Mouse (Mus musculus) small intestine, adult 2 months (tissue): ENCODE data around the gene Zfp316. TPM values are rescaled to one million over a fixed set of nuclear protein-coding genes. Genes with fewer than 3 reads are reported as not detected.
A peak's percentile ranks its signal among the peaks of the same experiment; 100 is the strongest.

Source experiments
- H3K27ac ChIP-seq: fragments of 200-500 bp; 2 replicates; pipeline ENCODE4 v1.5.1; 2012; ENCODE audit warnings: low read depth, low read length, control low read depth, inconsistent platforms; ENCODE audit not compliant: insufficient read depth
- H3K27me3 ChIP-seq: fragments of 200-500 bp; 2 replicates; pipeline ENCODE4 v1.6.1; 2012; ENCODE audit warnings: mild to moderate bottlenecking, moderate library complexity, low read length, inconsistent platforms; ENCODE audit not compliant: control insufficient read depth, insufficient read depth
- H3K36me3 ChIP-seq: fragments of 200-500 bp; 2 replicates; pipeline ENCODE4 v1.6.1; 2012; ENCODE audit warnings: mild to moderate bottlenecking, low read length, control low read depth, inconsistent platforms; ENCODE audit not compliant: control insufficient read depth, insufficient read depth
- H3K4me1 ChIP-seq: fragments of 200-500 bp; 2 replicates; pipeline ENCODE4 v1.6.1; 2012; ENCODE audit warnings: low read length, inconsistent platforms, mixed read lengths; ENCODE audit not compliant: control insufficient read depth, insufficient read depth, insufficient read length
- H3K4me3 ChIP-seq: fragments of 200-500 bp; 2 replicates; pipeline ENCODE4 v1.5.1; 2012; ENCODE audit warnings: low read depth, mild to moderate bottlenecking, control low read depth, inconsistent platforms, low read length, moderate library complexity
- CTCF ChIP-seq: fragments of 200-500 bp; IDR thresholded peaks from 2 replicates; pipeline ENCODE4 v1.5.1; 2012; ENCODE audit warnings: low read depth, mild to moderate bottlenecking, control low read depth, inconsistent platforms, low read length, moderate library complexity, mixed read lengths; ENCODE audit not compliant: insufficient replicate concordance, insufficient read length; ENCODE audit errors: extremely low read depth
- POLR2A ChIP-seq: fragments of 200-500 bp; IDR thresholded peaks from 2 replicates; pipeline ENCODE4 v1.6.1; 2012; ENCODE audit warnings: low read depth, mild to moderate bottlenecking, control low read depth, inconsistent platforms, low read length, moderate library complexity
- WGBS: fragments of 180-500 bp; shearing (Covaris S2); methylation state at CpG from one replicate; pipeline ENCODE4 v1.1.7; 2018; 5-methylcytosine and 5-hydroxymethylcytosine counted together
- polyA plus RNA-seq: library from polyadenylated mRNA; depleted of rRNA; stranded (reverse); fragments of >200 nt; gene quantifications from 2 replicates; pipeline ENCODE4 v1.2.3, GENCODE M21; 2012

Gene Zfp316
- polyA plus RNA-seq, 1 experiment: 5.6 TPM

- Histone ChIP-seq H3K4me1 (no peaks in the 10 kb centered on the region), H3K36me3 (no peaks in the 10 kb centered on the region), H3K27me3 (peaks cover 4% of the 10 kb centered on the region), H3K27ac (no peak overlapping the region), H3K4me3 (no peak overlapping the region)
- TF ChIP-seq POLR2A: no peak
- no peak for TF ChIP-seq CTCF
- 36% methylated on average over 10 of the region's 10 CpGs for WGBS
Measured at GRCm38 (mm10) chr5:143279247-143279646, 9.4 kb upstream of the Zfp316 start.

GRCm38 (mm10) chr5:143275761-143276160, 5.9 kb upstream of the Zfp316 start:
- Histone ChIP-seq H3K4me1 (no peaks in the 10 kb centered on the region), H3K27ac (no peak overlapping the region), H3K4me3 (no peak overlapping the region), H3K36me3 (no peaks in the 10 kb centered on the region), H3K27me3 (peaks cover 4% of the 10 kb centered on the region)
- TF ChIP-seq CTCF: no peak
- no peak for TF ChIP-seq POLR2A
- 59% methylated on average over 5 of the region's 5 CpGs for WGBS

DNA sequence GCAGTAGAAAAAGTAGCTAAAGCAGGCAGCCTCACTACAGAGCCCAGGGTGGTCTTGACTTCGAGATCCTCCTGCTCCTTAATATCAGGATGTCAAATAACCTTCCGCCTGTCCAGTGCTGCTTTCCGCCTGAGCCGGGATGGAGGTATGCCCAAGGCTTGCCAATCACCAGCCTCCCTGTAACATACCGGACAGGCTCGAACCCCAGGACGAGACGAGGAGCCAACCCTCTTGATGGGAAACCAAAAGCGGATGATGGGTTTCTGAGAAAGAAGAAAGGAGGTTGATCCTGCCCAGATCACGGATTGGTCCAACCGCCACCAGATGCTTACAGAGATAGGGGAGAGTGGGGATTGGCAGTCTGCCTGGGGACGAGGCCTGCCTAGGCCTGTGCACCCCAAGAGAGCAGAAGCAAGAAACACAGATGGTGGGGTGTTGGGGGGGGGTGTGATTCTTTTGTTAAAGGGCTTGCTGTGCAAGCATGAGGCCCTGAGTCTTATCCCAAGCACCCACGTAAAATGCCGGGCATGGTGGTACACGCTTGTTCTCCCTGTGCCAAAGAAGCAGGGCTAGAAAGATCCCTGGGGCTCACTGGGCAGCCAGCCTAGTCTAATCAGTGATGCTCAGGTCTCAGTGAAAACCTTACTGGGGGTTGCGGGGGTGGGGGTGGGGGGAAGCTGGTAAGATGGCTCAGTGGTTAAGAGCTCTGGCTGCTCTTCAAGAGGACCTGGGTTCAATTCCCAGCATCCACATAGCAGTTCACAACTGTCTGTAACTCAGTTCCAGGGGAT, 2.9 kb upstream of the Zfp316 start:
- Histone ChIP-seq H3K4me3 (no peak overlapping the region), H3K27me3 (no peaks in the 10 kb centered on the region), H3K4me1 (peaks cover 3% of the 10 kb centered on the region), H3K36me3 (no peaks in the 10 kb centered on the region), H3K27ac (no peak overlapping the region)
- WGBS: 85% methylated on average over 16 of the region's 16 CpGs
- TF ChIP-seq CTCF: no peak
- TF ChIP-seq POLR2A: no peak

- H3K4me3 ChIP-seq: no peak overlapping the region
- 59% methylated on average over 3 of the region's 3 CpGs for WGBS
- H3K27ac ChIP-seq: no peak overlapping the region
- peaks cover 3% of the 10 kb centered on the region for H3K4me1 ChIP-seq
- no peaks in the 10 kb centered on the region for H3K27me3 ChIP-seq
- no peaks in the 10 kb centered on the region for H3K36me3 ChIP-seq
- no peak for TF ChIP-seq POLR2A
- no peak for TF ChIP-seq CTCF
Measured at GRCm38 (mm10) chr5:143272108-143272507, 2.3 kb upstream of the Zfp316 start.

DNA sequence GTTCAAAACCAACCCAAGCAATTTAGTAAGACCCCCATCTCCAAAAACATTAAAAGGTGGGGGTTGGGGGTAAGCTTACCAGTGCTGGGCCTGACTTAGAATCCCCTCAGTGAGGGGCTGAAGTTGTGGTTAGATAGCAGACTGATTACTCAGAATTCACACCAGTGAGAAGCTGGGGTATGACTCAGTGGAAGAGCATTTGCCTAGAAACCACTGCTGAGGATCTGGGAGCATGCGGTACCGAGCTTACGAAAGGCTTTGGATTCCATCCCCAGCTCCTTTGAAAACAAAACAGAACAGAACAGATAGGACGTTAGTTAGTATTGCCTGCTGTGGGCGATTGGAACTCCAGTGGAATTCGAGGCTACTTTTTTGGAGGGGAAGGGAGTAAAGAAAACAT, 1.8 kb upstream of the Zfp316 start:
- Histone ChIP-seq H3K27ac (no peak overlapping the region), H3K36me3 (no peaks in the 10 kb centered on the region), H3K4me3 (no peak overlapping the region), H3K27me3 (no peaks in the 10 kb centered on the region), H3K4me1 (peaks cover 3% of the 10 kb centered on the region)
- no peak for TF ChIP-seq CTCF
- TF ChIP-seq POLR2A: no peak
- WGBS: 81% methylated on average over 6 of the region's 6 CpGs

DNA sequence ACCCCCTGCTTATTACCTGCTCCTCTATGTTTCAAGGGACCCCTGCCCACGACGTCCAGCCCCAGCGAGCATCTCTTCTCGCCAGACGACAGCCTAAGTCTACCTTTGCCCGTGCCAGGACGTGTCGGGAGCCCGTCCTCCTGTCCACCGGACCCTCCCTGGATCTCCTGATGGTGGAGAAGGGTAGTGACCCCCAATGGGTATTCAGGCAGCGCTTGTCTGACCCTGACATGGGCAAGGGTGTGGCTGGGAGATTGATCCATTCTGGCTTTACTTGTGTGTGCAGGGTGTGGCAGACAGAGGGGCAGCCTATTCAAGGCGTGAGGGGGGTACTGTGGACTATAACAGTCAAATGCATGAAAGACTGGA, 313 bp upstream of the Zfp316 start:
- H3K36me3 ChIP-seq: no peaks in the 10 kb centered on the region
- 2% methylated on average over 12 of the region's 12 CpGs for WGBS

DNA sequence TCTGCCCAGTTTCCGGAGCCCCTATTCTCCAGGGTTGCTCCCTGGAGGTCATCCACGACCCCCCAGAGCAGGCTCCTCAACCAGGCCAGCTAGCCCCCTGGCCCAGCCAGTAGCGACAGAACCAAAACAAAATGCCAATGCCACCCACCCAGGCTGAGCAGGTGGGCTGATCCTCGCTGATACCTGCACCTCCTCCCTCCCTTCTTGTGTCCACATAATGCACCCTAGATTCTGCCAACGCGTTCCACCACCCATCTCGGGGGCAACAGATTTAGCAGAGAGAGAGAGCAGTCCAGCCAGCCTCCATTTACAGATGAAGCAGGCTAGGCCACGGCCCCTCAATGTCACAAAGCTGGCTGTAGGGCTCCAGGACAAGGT, 848 bp downstream of the Zfp316 start:
- peaks cover 3% of the 10 kb centered on the region for H3K4me1 ChIP-seq
- peak overlapping the region; percentile 86 for H3K4me3 ChIP-seq
- TF ChIP-seq CTCF: no peak
- TF ChIP-seq POLR2A: no peak
- H3K36me3 ChIP-seq: no peaks in the 10 kb centered on the region
- no peaks in the 10 kb centered on the region for H3K27me3 ChIP-seq
- no peak overlapping the region for H3K27ac ChIP-seq
- 31% methylated on average over 8 of the region's 8 CpGs for WGBS

More for the DNA sequence above, 313 bp upstream of the Zfp316 start:
- H3K27ac ChIP-seq: no peak overlapping the region
- H3K27me3 ChIP-seq: no peaks in the 10 kb centered on the region
- TF ChIP-seq POLR2A: no peak
- TF ChIP-seq CTCF: no peak
- H3K4me3 ChIP-seq: peak overlapping the region; percentile 86
- H3K4me1 ChIP-seq: peaks cover 3% of the 10 kb centered on the region
